Mouse (Mus musculus): Measurements from ENCODE around the gene Cep250. TPM values are rescaled to one million over a fixed set of nuclear protein-coding genes. Genes with fewer than 3 reads are reported as not detected.

Gene Cep250
- polyA plus RNA-seq, 1 experiment from 2014 or later: 24.2 TPM

DNA sequence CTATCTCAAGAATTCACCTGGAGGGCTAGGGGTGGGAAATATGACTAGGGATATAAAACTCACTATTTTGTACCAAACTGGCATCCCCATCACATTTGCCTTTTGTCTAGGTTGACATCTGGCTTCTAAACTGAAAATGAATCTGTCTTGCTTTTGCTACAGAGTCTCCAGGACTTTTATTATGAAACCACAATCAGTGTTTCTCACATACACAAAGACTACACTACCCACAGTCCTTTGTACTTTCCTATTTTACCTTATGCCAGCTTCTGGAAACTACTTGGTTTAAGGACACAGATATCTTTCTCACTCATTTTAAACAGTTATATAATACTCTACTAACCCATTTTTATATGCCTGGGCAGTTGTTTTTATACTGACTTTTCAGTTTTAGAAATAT is 69.2 kb downstream of the Cep250 start:
- Histone ChIP-seq H3K27ac (no peak overlapping the region), H3K4me1 (no peaks in the 10 kb centered on the region), H3K4me2 (no peak overlapping the region), H3K9me3 (no peaks in the 10 kb centered on the region), H3K36me3 (no peaks in the 10 kb centered on the region), H3K27me3 (no peaks in the 10 kb centered on the region), H3K9ac (no peak overlapping the region), H3K4me3 (no peak overlapping the region)
- ATAC-seq (ENCODE audit: insufficient number of reproducible peaks, low FRiP score, low TSS enrichment, low read depth): no peak

DNA sequence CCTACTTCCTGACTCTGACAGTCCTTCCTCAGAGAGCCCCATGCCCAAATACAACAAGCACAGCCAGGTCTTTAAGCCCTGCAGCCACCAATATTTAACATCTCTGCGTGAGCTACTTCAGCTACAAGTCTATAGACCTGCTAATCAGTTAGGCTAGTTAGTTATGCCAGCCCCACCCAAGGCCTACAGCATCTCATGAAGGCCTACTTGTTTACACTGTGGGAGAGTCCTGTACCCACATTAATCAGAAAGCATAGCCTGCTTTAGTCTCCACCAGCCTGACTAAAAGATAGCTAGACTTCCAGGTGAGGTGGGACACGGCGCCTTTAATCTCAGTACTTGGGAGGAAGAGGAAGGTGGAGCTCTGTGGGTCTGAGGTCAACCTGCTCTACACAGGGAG is 83.1 kb downstream of the Cep250 start:
- no peak overlapping the region for H3K9ac ChIP-seq
- no peaks in the 10 kb centered on the region for H3K36me3 ChIP-seq
- ATAC-seq (ENCODE audit: insufficient number of reproducible peaks, low FRiP score, low TSS enrichment, low read depth): no peak
- no peak overlapping the region for H3K4me2 ChIP-seq
- no peaks in the 10 kb centered on the region for H3K27me3 ChIP-seq
- H3K4me3 ChIP-seq: no peak overlapping the region
- H3K27ac ChIP-seq: no peak overlapping the region
- H3K9me3 ChIP-seq: no peaks in the 10 kb centered on the region
- WGBS: 91% methylated on average over 3 of the region's 3 CpGs
- H3K4me1 ChIP-seq: no peaks in the 10 kb centered on the region

DNA sequence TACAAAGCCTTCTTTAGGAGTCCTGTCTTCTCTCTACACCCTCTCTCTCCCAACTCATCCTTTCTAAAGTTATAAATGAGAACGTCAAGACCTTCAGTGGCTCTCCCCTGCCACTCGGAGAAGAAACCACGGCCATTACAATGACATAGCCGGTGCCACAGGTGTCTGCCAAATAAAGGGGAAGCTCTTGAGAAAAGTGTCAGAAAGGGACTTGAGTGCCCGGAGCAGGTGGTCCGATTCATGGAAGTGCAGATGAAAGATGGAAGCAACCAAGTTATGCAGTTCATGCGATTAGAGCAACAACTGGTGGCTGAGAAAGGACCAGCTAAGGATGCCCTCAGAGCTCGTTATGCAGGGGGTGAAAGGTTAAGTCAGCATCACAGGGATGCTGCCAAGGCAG is 86.6 kb downstream of the Cep250 start:
- Histone ChIP-seq H3K4me2 (no peak overlapping the region), H3K36me3 (no peaks in the 10 kb centered on the region), H3K27ac (no peak overlapping the region), H3K4me3 (no peak overlapping the region), H3K9me3 (no peaks in the 10 kb centered on the region), H3K9ac (no peak overlapping the region), H3K4me1 (peaks cover 2% of the 10 kb centered on the region; the same call in 1 of the 2 replicates), H3K27me3 (peaks cover 13% of the 10 kb centered on the region)
- ATAC-seq (ENCODE audit: insufficient number of reproducible peaks, low FRiP score, low TSS enrichment, low read depth): no peak
- 80% methylated on average over 8 of the region's 8 CpGs for WGBS

DNA sequence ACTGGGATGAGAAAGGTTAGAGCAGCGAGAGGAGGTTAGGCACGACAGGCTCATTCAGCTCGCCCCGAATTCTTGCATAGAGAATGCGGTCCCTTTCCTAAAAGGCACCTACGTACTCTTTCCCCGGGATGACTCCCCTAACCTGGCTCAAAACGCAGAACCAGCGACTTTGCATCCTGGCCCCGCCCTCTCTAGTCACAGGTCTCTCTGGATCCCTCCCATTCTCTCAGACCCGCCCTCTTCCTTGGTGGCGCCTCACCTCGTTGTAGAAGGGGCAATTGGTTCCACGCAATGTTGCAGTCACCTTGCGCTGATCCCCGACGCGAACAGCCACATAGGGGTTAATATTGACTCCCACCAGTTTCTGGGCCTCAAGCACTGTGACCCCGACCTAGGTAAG is 91.7 kb downstream of the Cep250 start:
- H3K4me3 ChIP-seq: 0 out of 2 replicates have a peak overlapping the region, but pooled peaks have one; percentile 8
- H3K27me3 ChIP-seq: peaks cover 13% of the 10 kb centered on the region
- WGBS: 7% methylated on average over 19 of the region's 19 CpGs
- no peaks in the 10 kb centered on the region for H3K9me3 ChIP-seq
- no peak overlapping the region for H3K9ac ChIP-seq
- H3K4me1 ChIP-seq: peaks cover 4% of the 10 kb centered on the region; the same call in 1 of the 2 replicates
- H3K36me3 ChIP-seq: no peaks in the 10 kb centered on the region
- peak overlapping the region; percentile 33 for H3K4me2 ChIP-seq
- ATAC-seq (ENCODE audit: insufficient number of reproducible peaks, low FRiP score, low TSS enrichment, low read depth): no peak
- no peak overlapping the region for H3K27ac ChIP-seq

Other genes with a start within 250 kb of the Cep250 start
- gene Edem2, start 227.0 kb upstream of the Cep250 start, polyA plus RNA-seq (2015; fragmentation: Nextera tagmentation; extraction: Ambion mirVana): 33.7 and 35.5 TPM in 2 replicates
- not detected in 2 replicates for gene Gm17581, start 220.6 kb upstream of the Cep250 start, polyA plus RNA-seq (2015; fragmentation: Nextera tagmentation; extraction: Ambion mirVana)
- 6.1 and 8.4 TPM in 2 replicates for gene Procr, start 205.3 kb upstream of the Cep250 start, polyA plus RNA-seq (2015; fragmentation: Nextera tagmentation; extraction: Ambion mirVana)
- 0.06 and 0.11 TPM in 2 replicates for gene Mmp24, start 181.1 kb upstream of the Cep250 start, polyA plus RNA-seq (2015; fragmentation: Nextera tagmentation; extraction: Ambion mirVana)
- 21.5 and 21.7 TPM in 2 replicates for gene BC029722, start 137.0 kb upstream of the Cep250 start, polyA plus RNA-seq (2015; fragmentation: Nextera tagmentation; extraction: Ambion mirVana)
- 200 and 226 TPM in 2 replicates for gene Eif6, start 129.5 kb upstream of the Cep250 start, polyA plus RNA-seq (2015; fragmentation: Nextera tagmentation; extraction: Ambion mirVana)
- gene Fam83c, start 121.6 kb upstream of the Cep250 start, polyA plus RNA-seq (2015; fragmentation: Nextera tagmentation; extraction: Ambion mirVana): 2.4 and 2.5 TPM in 2 replicates
- gene Uqcc1, start 26.1 kb upstream of the Cep250 start, polyA plus RNA-seq (2015; fragmentation: Nextera tagmentation; extraction: Ambion mirVana): 60.8 and 70.9 TPM in 2 replicates
- gene Gm15557, start 15.7 kb upstream of the Cep250 start, polyA plus RNA-seq (2015; fragmentation: Nextera tagmentation; extraction: Ambion mirVana): 0.13 and 0.21 TPM in 2 replicates
- gene Gdf5, start 11.1 kb upstream of the Cep250 start, polyA plus RNA-seq (2015; fragmentation: Nextera tagmentation; extraction: Ambion mirVana): 44.7 and 60.7 TPM in 2 replicates
- gene 6430550D23Rik, start 51.5 kb downstream of the Cep250 start, polyA plus RNA-seq (2015; fragmentation: Nextera tagmentation; extraction: Ambion mirVana): 1.7 and 1.8 TPM in 2 replicates
- gene Ergic3, start 51.6 kb downstream of the Cep250 start, polyA plus RNA-seq (2015; fragmentation: Nextera tagmentation; extraction: Ambion mirVana): 239 and 246 TPM in 2 replicates
- gene Fer1l4, start 96.5 kb downstream of the Cep250 start, polyA plus RNA-seq (2015; fragmentation: Nextera tagmentation; extraction: Ambion mirVana): not detected in 2 replicates
- gene Spag4, start 108.7 kb downstream of the Cep250 start, polyA plus RNA-seq (2015; fragmentation: Nextera tagmentation; extraction: Ambion mirVana): 2.2 and 2.7 TPM in 2 replicates
- gene Cpne1, start 155.5 kb downstream of the Cep250 start, polyA plus RNA-seq (2015; fragmentation: Nextera tagmentation; extraction: Ambion mirVana): 57.3 and 57.8 TPM in 2 replicates
- gene Rbm12, start 155.5 kb downstream of the Cep250 start, polyA plus RNA-seq (2015; fragmentation: Nextera tagmentation; extraction: Ambion mirVana): 21.9 and 26.0 TPM in 2 replicates
- gene Gm28036, start 170.6 kb downstream of the Cep250 start, polyA plus RNA-seq (2015; fragmentation: Nextera tagmentation; extraction: Ambion mirVana): 19.5 and 20.9 TPM in 2 replicates
- 316 and 346 TPM in 2 replicates for gene Romo1, start 187.6 kb downstream of the Cep250 start, polyA plus RNA-seq (2015; fragmentation: Nextera tagmentation; extraction: Ambion mirVana)
- gene Nfs1, start 187.7 kb downstream of the Cep250 start, polyA plus RNA-seq (2015; fragmentation: Nextera tagmentation; extraction: Ambion mirVana): 39.3 and 43.6 TPM in 2 replicates
- 595 and 644 TPM in 2 replicates for gene Rbm39, start 223.8 kb downstream of the Cep250 start, polyA plus RNA-seq (2015; fragmentation: Nextera tagmentation; extraction: Ambion mirVana)
- gene Phf20, start 240.0 kb downstream of the Cep250 start, polyA plus RNA-seq (2015; fragmentation: Nextera tagmentation; extraction: Ambion mirVana): 68.4 and 70.8 TPM in 2 replicates